Mouse (Mus musculus): ENCODE data around the gene Lrig1.

Lrig1 gene

GRCm38 (mm10) chr6:94700067-94700491 is at the start of gene Lrig1:
Gene Lrig1 (minus strand): TSS chr6:94700158.
- peak; percentile 93 for ATAC-seq (ENCODE audit: low TSS enrichment)

- ATAC-seq (ENCODE audit: low TSS enrichment), result no peak
Measured at GRCm38 (mm10) chr6:94749626-94750025, 49.7 kb upstream of the Lrig1 start.

GRCm38 (mm10) chr6:94748361-94748760 is 48.4 kb upstream of the Lrig1 start:
- no peak for ATAC-seq (ENCODE audit: low TSS enrichment)

- no peak for ATAC-seq (ENCODE audit: low TSS enrichment)
Measured at GRCm38 (mm10) chr6:94740117-94740729, 40.3 kb upstream of the Lrig1 start.

GRCm38 (mm10) chr6:94738647-94739046 is 38.7 kb upstream of the Lrig1 start:
- no peak for ATAC-seq (ENCODE audit: low TSS enrichment)

GRCm38 (mm10) chr6:94733878-94734277 is 33.9 kb upstream of the Lrig1 start:
- no peak for ATAC-seq (ENCODE audit: low TSS enrichment)

- no peak for ATAC-seq (ENCODE audit: low TSS enrichment)
Measured at GRCm38 (mm10) chr6:94729847-94730246, 29.9 kb upstream of the Lrig1 start.

- ATAC-seq (ENCODE audit: low TSS enrichment), result no peak
Measured at GRCm38 (mm10) chr6:94729132-94729531, 29.2 kb upstream of the Lrig1 start.

GRCm38 (mm10) chr6:94724612-94725011 is 24.7 kb upstream of the Lrig1 start:
- no peak for ATAC-seq (ENCODE audit: low TSS enrichment)

GRCm38 (mm10) chr6:94718607-94719346 is 18.8 kb upstream of the Lrig1 start:
- no peak for ATAC-seq (ENCODE audit: low TSS enrichment)

GRCm38 (mm10) chr6:94717705-94718489 is 17.9 kb upstream of the Lrig1 start:
- no peak for ATAC-seq (ENCODE audit: low TSS enrichment)

GRCm38 (mm10) chr6:94715645-94715940 is 15.6 kb upstream of the Lrig1 start:
- ATAC-seq (ENCODE audit: low TSS enrichment), result no peak

- no peak for ATAC-seq (ENCODE audit: low TSS enrichment)
Measured at GRCm38 (mm10) chr6:94714815-94715644, 15.1 kb upstream of the Lrig1 start.

- ATAC-seq (ENCODE audit: low TSS enrichment), result no peak
Measured at GRCm38 (mm10) chr6:94709832-94710231, 9.9 kb upstream of the Lrig1 start.

- ATAC-seq (ENCODE audit: low TSS enrichment), result no peak
Measured at GRCm38 (mm10) chr6:94709150-94709549, 9.2 kb upstream of the Lrig1 start.

GRCm38 (mm10) chr6:94707254-94707653 is 7.3 kb upstream of the Lrig1 start:
- no peak for ATAC-seq (ENCODE audit: low TSS enrichment)

- ATAC-seq (ENCODE audit: low TSS enrichment), result no peak
Measured at GRCm38 (mm10) chr6:94705931-94706330, 6.0 kb upstream of the Lrig1 start.

GRCm38 (mm10) chr6:94702993-94703392 is 3.0 kb upstream of the Lrig1 start:
- ATAC-seq (ENCODE audit: low TSS enrichment), result no peak

GRCm38 (mm10) chr6:94701071-94701470 is 1.1 kb upstream of the Lrig1 start:
- no peak for ATAC-seq (ENCODE audit: low TSS enrichment)

GRCm38 (mm10) chr6:94700612-94701011 is 654 bp upstream of the Lrig1 start:
- no peak for ATAC-seq (ENCODE audit: low TSS enrichment)

- peak; percentile 36 for ATAC-seq (ENCODE audit: low TSS enrichment)
Measured at GRCm38 (mm10) chr6:94699173-94699987, 578 bp downstream of the Lrig1 start.

Measured in frontal cortex, adult (tissue).